In genomic region chr9:45906355-45907077, GRCm38 (mm10) we compare ENCODE assay signal across 7 mouse cellular contexts. TPM values are rescaled to one million over a fixed set of nuclear protein-coding genes. Genes with fewer than 3 reads are reported as not detected.
A peak's percentile ranks its signal among the peaks of the same experiment; 100 is the strongest.
DNase-seq lines count a peak whose midpoint lies in the region; ATAC-seq and TF ChIP-seq lines count a peak whose summit lies in the region.

TSS of gene Pcsk7 (plus strand) at chr9:45906497.
TSS of gene Rnf214 (minus strand) at chr9:45906911.

- H3K27me3 ChIP-seq in embryonic facial prominence, embryonic 11.5 days (ENCODE audit: control insufficient read depth, insufficient read depth, low read length), result no peaks in the 10 kb centered on the region
- no peaks in the 10 kb centered on the region for H3K27me3 ChIP-seq in kidney, adult 2 months (replicated peaks; ENCODE audit: control insufficient read depth, insufficient read depth, low read length)
- H3K27me3 ChIP-seq in limb, embryonic 12.5 days, result no peaks in the 10 kb centered on the region
- no peaks in the 10 kb centered on the region for H3K27me3 ChIP-seq in midbrain, embryonic 15.5 days (replicated peaks)
- H3K27me3 ChIP-seq in spleen, adult 2 months (ENCODE audit: control insufficient read depth, insufficient read depth, low read length), result no peaks in the 10 kb centered on the region

- TF ChIP-seq CTCF in kidney, adult 2 months (conservative IDR thresholded peaks at IDR 0.05; ENCODE audit: insufficient read depth, insufficient read length, low read depth, low read length), result peak; percentile 68
- peak; percentile 87 for TF ChIP-seq CTCF in spleen, adult 2 months (IDR thresholded peaks at IDR 0.05; ENCODE audit: extremely low read depth, insufficient read depth, insufficient read length, insufficient replicate concordance)

- ATAC-seq in embryonic facial prominence, embryonic 11.5 days (replicated peaks; ENCODE audit: insufficient number of reproducible peaks, low FRiP score, low TSS enrichment, low read depth), result peak; percentile 88
- ATAC-seq in limb, embryonic 12.5 days (ENCODE audit: insufficient number of reproducible peaks, insufficient read depth, low FRiP score, low TSS enrichment, low read depth), result peak; percentile 86
- peak; percentile 93 for ATAC-seq in midbrain, embryonic 15.5 days (replicated peaks)

- peak within 1 kb of the TSS; percentile 96 for H3K4me3 ChIP-seq in embryonic facial prominence, embryonic 11.5 days (ENCODE audit: low read depth, low read length)
- peak within 1 kb of the TSS; percentile 81 for H3K4me3 ChIP-seq in kidney, adult 2 months (ENCODE audit: insufficient read depth, low read depth, low read length)
- peak within 1 kb of the TSS; percentile 92 for H3K4me3 ChIP-seq in limb, embryonic 12.5 days (replicated peaks)
- peak within 1 kb of the TSS; percentile 94 for H3K4me3 ChIP-seq in midbrain, embryonic 15.5 days
- H3K4me3 ChIP-seq in spleen, adult 2 months (ENCODE audit: extremely low read depth, insufficient read depth, insufficient read length), result peak within 1 kb of the TSS; percentile 93

- peaks cover 4% of the 10 kb centered on the region for H3K36me3 ChIP-seq in embryonic facial prominence, embryonic 11.5 days (replicated peaks; ENCODE audit: control insufficient read depth, insufficient read depth, low read depth, low read length)
- no peaks in the 10 kb centered on the region; the same call in 1 of the 2 replicates for H3K36me3 ChIP-seq in kidney, adult 2 months (ENCODE audit: control insufficient read depth, insufficient read depth, low read length)
- H3K36me3 ChIP-seq in limb, embryonic 12.5 days, result peaks cover 52% of the 10 kb centered on the region
- H3K36me3 ChIP-seq in midbrain, embryonic 15.5 days (replicated peaks), result peaks cover 31% of the 10 kb centered on the region
- H3K36me3 ChIP-seq in spleen, adult 2 months (ENCODE audit: control insufficient read depth, insufficient read depth, low read length), result peaks cover 18% of the 10 kb centered on the region

- peak; percentile 96 for DNase-seq in adrenal gland, postnatal 14 days
- peak; percentile 92 for DNase-seq in embryonic facial prominence, embryonic 11.5 days (ENCODE audit: low spot score)
- peak; percentile 93 to 96 for DNase-seq in heart, adult 18-20 months
- DNase-seq in kidney, adult 2 months, result peak; percentile 95
- DNase-seq in spleen, adult 2 months (ENCODE audit: low read depth in 1 of 2, low spot score in 2 of 2), result peak; percentile 67 to 91

- TF ChIP-seq POLR2A in kidney, adult 2 months (IDR thresholded peaks at IDR 0.05; ENCODE audit: low read depth, low read length), result peak; percentile 27
- TF ChIP-seq POLR2A in spleen, adult 2 months (IDR thresholded peaks at IDR 0.05; ENCODE audit: low read depth, low read length), result peak; percentile 55

- H3K27ac ChIP-seq in embryonic facial prominence, embryonic 11.5 days (replicated peaks; ENCODE audit: low read depth, low read length), result peak within 1 kb of the TSS; percentile 86
- peak within 1 kb of the TSS; percentile 100 for H3K27ac ChIP-seq in kidney, adult 2 months (ENCODE audit: insufficient read depth, low read depth, low read length)
- peak within 1 kb of the TSS; percentile 92 for H3K27ac ChIP-seq in limb, embryonic 12.5 days
- H3K27ac ChIP-seq in midbrain, embryonic 15.5 days, result peak within 1 kb of the TSS; percentile 98
- H3K27ac ChIP-seq in spleen, adult 2 months (ENCODE audit: insufficient read depth, low read length), result peak within 1 kb of the TSS; percentile 98

- H3K9ac ChIP-seq in embryonic facial prominence, embryonic 11.5 days (replicated peaks; ENCODE audit: low read length), result peak within 1 kb of the TSS; percentile 92
- H3K9ac ChIP-seq in limb, embryonic 12.5 days (replicated peaks), result peak within 1 kb of the TSS; percentile 93
- peak within 1 kb of the TSS; percentile 97 for H3K9ac ChIP-seq in midbrain, embryonic 15.5 days

- H3K4me1 ChIP-seq in embryonic facial prominence, embryonic 11.5 days (ENCODE audit: control insufficient read depth, insufficient read depth, low read length), result no peaks in the 10 kb centered on the region; the same call in 1 of the 2 replicates
- peaks cover 14% of the 10 kb centered on the region; the same call in 1 of the 2 replicates for H3K4me1 ChIP-seq in kidney, adult 2 months (ENCODE audit: control insufficient read depth, insufficient read depth, low read length)
- peaks cover 22% of the 10 kb centered on the region for H3K4me1 ChIP-seq in limb, embryonic 12.5 days (replicated peaks)
- H3K4me1 ChIP-seq in midbrain, embryonic 15.5 days, result peaks cover 32% of the 10 kb centered on the region
- H3K4me1 ChIP-seq in spleen, adult 2 months (ENCODE audit: control insufficient read depth, insufficient read depth, insufficient read length), result peaks cover 5% of the 10 kb centered on the region

- H3K4me2 ChIP-seq in embryonic facial prominence, embryonic 11.5 days (ENCODE audit: low read depth, low read length), result peak within 1 kb of the TSS; percentile 75
- H3K4me2 ChIP-seq in limb, embryonic 12.5 days, result peak within 1 kb of the TSS; percentile 76
- peak within 1 kb of the TSS; percentile 78 for H3K4me2 ChIP-seq in midbrain, embryonic 15.5 days

- under 1% methylated on average over 76 of the region's 80 CpGs for WGBS in embryonic facial prominence, embryonic 11.5 days
- WGBS in kidney, adult 2 months, result under 1% methylated on average over 79 of the region's 80 CpGs
- under 1% methylated on average over 72 of the region's 80 CpGs for WGBS in limb, embryonic 12.5 days
- WGBS in midbrain, embryonic 15.5 days, result under 1% methylated on average over 76 of the region's 80 CpGs
- WGBS in spleen, adult 2 months, result under 1% methylated on average over 79 of the region's 80 CpGs

- no peaks in the 10 kb centered on the region for H3K9me3 ChIP-seq in embryonic facial prominence, embryonic 11.5 days (replicated peaks; ENCODE audit: control insufficient read depth, low read length)
- no peaks in the 10 kb centered on the region for H3K9me3 ChIP-seq in limb, embryonic 12.5 days
- H3K9me3 ChIP-seq in midbrain, embryonic 15.5 days, result no peaks in the 10 kb centered on the region

RNA-seq across cellular contexts. Expression of gene Pcsk7, which starts in this region (rescaled TPM):
- total RNA-seq in adrenal gland, postnatal 14 days (2021), result 26.6 and 28.4 TPM in 2 replicates
- polyA plus RNA-seq in embryonic facial prominence, embryonic 11.5 days (2014; fragmentation: Nextera tagmentation; extraction: Ambion mirVana), result 9.6 and 13.2 TPM in 2 replicates
- total RNA-seq in heart, adult 18-20 months (2021), result 10 to 100 TPM; 13.2 to 13.5 TPM
- polyA plus RNA-seq in kidney, adult 2 months (2012; rRNA removed), result 32.0 and 53.8 TPM in 2 replicates
- polyA plus RNA-seq in limb, embryonic 12.5 days (2016; fragmentation: Nextera tagmentation; extraction: Ambion mirVana), result 22.6 and 23.9 TPM in 2 replicates
- 26.0 and 27.5 TPM in 2 replicates for polyA plus RNA-seq in midbrain, embryonic 15.5 days (2015; fragmentation: Nextera tagmentation; extraction: Ambion mirVana)
- 23.8 and 28.9 TPM in 2 replicates for polyA plus RNA-seq in spleen, adult 2 months (2012; rRNA removed)

RNA-seq across cellular contexts. Expression of gene Rnf214, which starts in this region (rescaled TPM):
- total RNA-seq in adrenal gland, postnatal 14 days (2021), result 39.0 and 40.0 TPM in 2 replicates
- 53.1 and 54.4 TPM in 2 replicates for polyA plus RNA-seq in embryonic facial prominence, embryonic 11.5 days (2014; fragmentation: Nextera tagmentation; extraction: Ambion mirVana)
- total RNA-seq in heart, adult 18-20 months (2021), result 10 to 100 TPM; 31.7 to 35.2 TPM
- 17.0 and 20.7 TPM in 2 replicates for polyA plus RNA-seq in kidney, adult 2 months (2012; rRNA removed)
- 57.9 and 61.7 TPM in 2 replicates for polyA plus RNA-seq in limb, embryonic 12.5 days (2016; fragmentation: Nextera tagmentation; extraction: Ambion mirVana)
- polyA plus RNA-seq in midbrain, embryonic 15.5 days (2015; fragmentation: Nextera tagmentation; extraction: Ambion mirVana), result 106 and 112 TPM in 2 replicates
- polyA plus RNA-seq in spleen, adult 2 months (2012; rRNA removed), result 7.7 and 9.6 TPM in 2 replicates

Comparison
In these comparisons a context has a peak if more than half of its experiments do, and no peak if none do; other contexts are left out.
1. Peak in every context shown above with its lines: DNase-seq, ATAC-seq, H3K4me3 ChIP-seq and H3K27ac ChIP-seq.